Mouse (Mus musculus): ENCODE results near the gene Cacna1c.

Gene Cacna1c

DNA sequence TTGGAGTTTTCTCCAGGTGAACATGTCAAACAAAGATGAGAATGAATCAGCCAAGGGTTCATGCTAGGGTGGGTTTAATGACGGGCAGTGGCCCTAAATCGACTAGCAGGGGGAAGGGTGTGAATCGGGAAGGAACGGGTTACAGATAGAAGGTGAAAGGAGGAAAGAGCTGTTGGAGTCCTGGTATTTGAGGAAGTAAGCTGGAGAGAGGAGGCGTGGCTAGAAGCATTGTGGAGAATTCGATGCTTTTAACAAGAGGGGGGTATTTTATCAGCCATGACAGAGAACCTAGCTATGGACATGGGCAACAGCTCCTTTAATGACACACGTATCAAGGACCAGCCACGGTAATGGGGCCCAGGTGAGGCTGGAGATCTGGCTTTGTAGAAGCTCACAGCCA lies 417.0 kb downstream of the Cacna1c start:
- DNase-seq, result no peak

DNA sequence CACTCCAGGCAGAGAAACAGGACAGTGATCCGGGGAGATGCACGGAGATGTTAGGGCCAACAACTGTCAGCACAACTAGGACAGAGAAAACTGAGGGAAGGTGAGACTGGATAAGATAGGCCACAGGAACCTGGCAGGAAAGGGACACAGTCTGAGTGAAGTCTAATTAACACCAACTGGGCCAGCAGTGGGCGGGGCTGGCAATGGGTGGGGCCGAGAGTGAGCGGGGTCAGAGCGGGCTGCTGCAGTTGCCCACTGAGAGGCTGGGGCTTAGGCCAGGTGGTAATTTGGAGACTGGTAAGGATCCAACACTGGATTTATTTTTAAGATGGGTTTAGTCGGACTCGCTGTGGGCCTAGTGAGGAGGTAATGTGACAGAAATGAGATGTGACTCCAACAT lies 418.8 kb downstream of the Cacna1c start:
- no peak for DNase-seq

DNA sequence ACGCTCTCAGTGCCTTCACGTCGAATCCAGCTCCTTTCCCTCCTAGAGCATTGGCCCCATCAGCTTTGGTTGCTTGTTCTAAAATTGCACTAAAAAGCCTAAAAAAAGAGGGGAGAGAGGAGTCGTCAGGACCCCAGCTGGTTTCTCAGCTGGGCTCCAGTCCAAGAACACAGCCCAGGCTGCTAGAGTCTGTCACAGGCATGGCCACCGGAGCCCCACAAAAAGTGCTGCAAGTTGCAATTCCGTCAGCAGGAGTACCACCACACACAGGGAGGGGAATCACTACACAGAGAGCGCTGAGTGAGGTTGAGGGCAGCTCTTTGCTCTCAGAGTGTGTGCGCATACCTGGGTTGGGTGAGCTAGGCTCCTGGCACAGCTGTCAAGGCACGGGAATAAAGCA lies 419.8 kb downstream of the Cacna1c start:
- no peak for DNase-seq

GRCm38 (mm10) chr6:118772581-118772980 lies 423.6 kb downstream of the Cacna1c start:
- DNase-seq, result no peak

GRCm38 (mm10) chr6:118771121-118771520 lies 425.1 kb downstream of the Cacna1c start:
- no peak for DNase-seq

- no peak for DNase-seq
Observed at GRCm38 (mm10) chr6:118770396-118770795, 425.8 kb downstream of the Cacna1c start.

DNA sequence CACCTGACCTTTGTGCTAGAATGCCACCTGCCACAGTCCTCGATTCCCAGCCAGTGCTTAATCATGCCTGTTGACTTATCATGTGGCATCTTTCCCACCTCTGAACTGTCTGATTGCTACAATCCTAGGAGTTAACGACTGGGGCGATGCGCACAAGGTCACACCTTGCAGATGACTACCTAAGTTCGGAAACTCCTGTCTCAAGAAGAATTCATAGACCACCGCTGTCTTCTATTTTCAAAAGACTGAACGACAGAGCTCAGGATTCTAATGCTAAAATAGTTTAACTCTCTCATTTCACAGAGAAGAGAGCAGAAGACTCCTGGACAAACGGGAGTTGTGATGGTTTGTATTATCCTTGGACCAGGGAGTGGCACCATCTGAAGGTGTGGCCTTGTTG lies 426.4 kb downstream of the Cacna1c start:
- DNase-seq, result no peak

- no peak for DNase-seq
Observed at GRCm38 (mm10) chr6:118767698-118768097, 428.5 kb downstream of the Cacna1c start.

DNA sequence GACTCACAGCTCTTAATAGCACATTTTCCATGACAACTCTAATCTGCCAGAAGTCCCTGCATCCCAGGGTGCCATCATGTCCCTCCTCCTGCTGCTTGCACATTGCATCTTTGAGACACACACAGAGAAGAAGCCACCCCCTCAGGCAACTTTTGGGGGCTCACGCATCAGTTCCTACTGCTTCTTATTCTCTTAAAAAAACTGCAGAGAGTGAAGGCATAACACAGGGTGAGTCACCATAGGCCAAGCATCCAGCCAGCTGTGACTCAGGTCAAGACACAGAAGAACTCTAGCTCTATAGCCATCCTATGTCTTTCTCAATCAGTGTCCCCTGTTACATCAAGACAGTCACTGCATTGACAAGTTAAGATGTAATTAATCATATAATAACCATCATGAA lies 431.0 kb downstream of the Cacna1c start:
- no peak for DNase-seq

DNA sequence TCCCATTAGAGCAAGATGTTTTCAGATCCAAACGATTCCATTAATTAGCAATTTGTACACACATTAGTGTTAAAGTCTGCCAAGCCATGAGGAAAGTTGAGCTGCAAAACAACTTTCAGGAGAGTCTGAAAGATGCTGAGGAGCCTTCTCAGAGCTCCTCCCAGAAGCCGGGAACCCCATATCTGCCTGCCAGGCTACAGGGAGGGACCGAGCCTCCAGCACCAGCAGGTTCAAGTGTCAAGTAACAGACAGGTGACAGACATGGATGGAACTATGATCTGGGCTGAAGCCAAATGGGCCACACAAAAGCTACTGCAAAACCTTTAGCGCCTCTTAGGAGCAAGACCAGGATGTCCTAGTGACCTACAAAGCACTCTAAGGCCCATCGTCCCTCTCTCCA lies 437.2 kb downstream of the Cacna1c start:
- DNase-seq, result no peak

- no peak for DNase-seq
Observed at GRCm38 (mm10) chr6:118758290-118758907, 437.8 kb downstream of the Cacna1c start.

GRCm38 (mm10) chr6:118757533-118758289 lies 438.5 kb downstream of the Cacna1c start:
- no peak for DNase-seq

GRCm38 (mm10) chr6:118756511-118756910 lies 439.7 kb downstream of the Cacna1c start:
- no peak for DNase-seq

DNA sequence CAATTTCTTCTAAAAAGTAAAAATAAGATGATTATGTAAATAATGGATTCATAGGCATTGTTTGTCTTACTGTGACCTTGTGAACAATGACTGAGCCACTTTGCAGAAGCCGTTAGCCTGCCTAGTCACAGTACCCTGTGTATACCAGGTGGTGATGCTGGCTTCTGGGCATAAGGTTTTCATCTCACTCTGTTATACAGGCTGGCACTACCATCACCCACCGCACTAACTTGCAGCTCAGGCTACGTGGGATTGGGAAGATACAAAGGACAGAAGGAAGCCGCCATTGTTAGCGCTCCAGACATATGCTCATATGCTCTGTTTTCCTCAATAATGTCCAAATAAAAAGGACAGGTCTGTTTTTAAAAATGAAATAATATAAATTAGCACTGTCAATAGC lies 440.4 kb downstream of the Cacna1c start:
- DNase-seq, result no peak

- no peak for DNase-seq
Observed at GRCm38 (mm10) chr6:118754439-118754838, 441.8 kb downstream of the Cacna1c start.

- DNase-seq, result no peak
Observed at GRCm38 (mm10) chr6:118753787-118754186, 442.4 kb downstream of the Cacna1c start.

- DNase-seq, result no peak
Observed at GRCm38 (mm10) chr6:118753064-118753463, 443.2 kb downstream of the Cacna1c start.

GRCm38 (mm10) chr6:118749285-118749684 lies 446.9 kb downstream of the Cacna1c start:
- DNase-seq, result no peak

DNA sequence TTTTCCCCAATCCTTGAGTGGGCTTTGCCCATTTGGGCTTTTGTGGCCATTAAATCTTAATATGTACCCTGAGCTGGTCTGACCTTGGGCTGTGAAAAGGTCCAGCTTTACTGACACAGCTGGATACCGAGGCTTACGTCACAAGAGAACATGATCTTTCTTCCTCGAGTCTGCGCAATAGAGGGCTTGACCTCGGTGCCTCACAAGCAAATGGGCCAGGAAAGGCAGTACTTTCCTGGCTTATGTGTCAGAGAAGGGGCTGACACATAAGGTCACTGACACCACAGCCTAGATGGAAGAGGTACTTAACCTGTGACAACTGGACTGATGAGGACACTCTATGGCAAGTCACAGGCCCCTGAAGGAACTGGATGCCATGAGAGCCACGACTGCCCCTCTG lies 453.5 kb downstream of the Cacna1c start:
- no peak for DNase-seq

- peak; percentile 1 to 53 for DNase-seq
Observed at GRCm38 (mm10) chr6:118741841-118742240, 454.4 kb downstream of the Cacna1c start.

GRCm38 (mm10) chr6:118739961-118740599 lies 456.1 kb downstream of the Cacna1c start:
- DNase-seq, result no peak

- no peak for DNase-seq
Observed at GRCm38 (mm10) chr6:118739344-118739743, 456.9 kb downstream of the Cacna1c start.

DNA sequence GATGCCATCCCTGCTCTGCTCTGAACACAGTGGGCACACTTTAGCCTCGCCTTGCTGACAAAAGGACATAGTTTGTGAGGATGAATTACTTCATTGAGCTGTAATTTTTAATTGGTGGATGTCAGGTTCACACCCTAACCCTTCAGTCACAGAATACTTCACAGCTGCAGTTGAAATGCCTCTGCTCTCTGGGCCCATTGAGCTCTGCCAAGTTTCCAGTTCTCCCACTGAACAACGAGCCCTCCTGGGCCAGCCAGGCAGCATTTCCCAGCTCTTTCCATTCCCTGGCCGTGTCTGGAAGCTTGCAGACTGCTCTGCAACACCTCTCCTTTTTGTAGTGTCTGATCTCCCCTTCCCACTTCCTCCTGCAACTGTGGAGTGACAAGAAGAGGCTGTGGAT lies 457.6 kb downstream of the Cacna1c start:
- no peak for DNase-seq

GRCm38 (mm10) chr6:118737078-118737477 lies 459.1 kb downstream of the Cacna1c start:
- DNase-seq, result no peak

Data from kidney, postnatal 36 days (tissue).